Mouse (Mus musculus) megakaryocyte, embryonic 14.5 days (primary cell): Measurements from ENCODE around the gene Ccr3.
"Not testable (repeated sequence)": the region's sequence is repeated elsewhere in the genome, so short reads cannot be mapped to it uniquely, and the experiment has no call there.

Experiments
- FLI1 ChIP-seq: IDR thresholded peaks from 2 replicates; pipeline ENCODE4 v1.6.1; 2012; ENCODE audit warnings: low read length, inconsistent platforms, mixed read lengths
- GATA1 ChIP-seq: IDR thresholded peaks from 3 replicates; pipeline ENCODE4 v1.6.1; 2012; ENCODE audit warnings: mixed read lengths, low read length, inconsistent platforms, borderline replicate concordance

DNA sequence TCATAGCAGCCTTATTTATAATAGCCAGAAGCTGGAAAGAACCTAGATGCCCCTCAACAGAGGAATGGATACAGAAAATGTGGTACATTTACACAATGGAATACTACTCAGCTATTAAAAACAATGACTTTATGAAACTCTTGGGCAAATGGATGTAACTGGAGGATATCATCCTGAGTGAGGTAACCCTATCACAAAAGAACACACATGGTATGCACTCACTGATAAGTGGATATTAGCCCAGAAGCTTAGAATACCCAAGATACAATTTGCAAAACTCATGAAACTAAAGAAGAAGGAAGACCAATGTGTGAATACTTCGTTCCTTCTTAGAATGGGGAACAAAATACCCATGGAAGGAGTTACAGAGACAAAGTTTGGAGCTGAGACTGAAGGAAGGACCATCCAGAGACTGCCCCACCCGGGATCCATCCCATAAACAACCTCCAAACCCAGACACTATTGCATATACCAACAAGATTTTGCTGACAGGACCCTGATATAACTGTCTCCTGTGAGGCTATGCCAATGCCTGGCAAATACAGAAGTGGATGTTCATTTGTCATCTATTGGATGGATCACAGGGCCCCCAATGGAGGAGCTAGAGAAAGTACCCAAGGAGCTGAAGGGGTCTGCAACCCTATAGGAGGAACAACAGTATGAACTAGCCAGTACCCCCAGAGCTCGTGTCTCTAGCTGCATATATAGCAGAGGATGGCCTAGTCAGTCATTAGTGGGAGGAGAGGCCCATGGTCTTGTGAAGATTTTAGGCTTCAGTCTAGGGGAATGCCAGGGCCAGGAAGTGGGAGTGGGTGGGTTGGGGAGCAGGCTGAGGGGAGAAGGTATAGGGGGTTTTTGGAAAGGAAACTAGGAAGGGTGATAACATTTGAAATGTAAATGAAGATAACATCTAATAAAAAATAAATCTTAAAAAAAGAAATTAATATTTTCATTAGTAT is 40.0 kb downstream of the Ccr3 start:
- not testable (repeated sequence) for TF ChIP-seq GATA1, FLI1
